In the genomic region with DNA sequence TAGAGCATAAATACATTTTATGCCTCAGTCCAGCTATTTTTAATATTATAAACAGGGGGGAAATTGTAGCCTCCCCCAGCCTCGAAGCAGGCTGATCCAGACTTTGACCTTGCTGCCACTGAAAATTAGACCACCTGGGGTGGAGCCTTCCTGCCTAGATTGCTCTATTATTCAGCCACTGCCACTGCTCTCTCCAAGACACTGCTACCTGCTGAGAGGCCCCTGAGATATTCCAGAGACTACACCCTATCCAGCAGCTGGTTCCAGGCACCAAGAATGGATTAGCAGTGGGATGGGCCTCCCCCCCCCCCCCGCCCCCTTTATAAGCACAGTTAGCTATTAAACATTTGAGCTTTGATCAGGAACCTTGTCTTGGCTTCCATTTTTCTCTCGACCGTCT, we compare ENCODE assay signal across 32 mouse cellular contexts. TPM values are rescaled to one million over a fixed set of nuclear protein-coding genes. Genes with fewer than 3 reads are reported as not detected.
"Had no signal": no experiment of that assay in that cellular context is flagged by ENCODE, and none has a peak within 500 bp of the region (broad histone marks: within the 10 kb centered on the region; RNA-seq: fewer than 3 reads in every experiment).

No protein-coding gene starts in this region.

RNA-seq across cellular contexts. Expression of gene Abo, which starts 21.4 kb away (rescaled TPM):
- total RNA-seq: common myeloid progenitor, adult 5-6 weeks; forebrain, postnatal 0 days; gastrocnemius, adult 18-20 months; gastrocnemius, adult 2 months; gastrocnemius, adult 8-10 months; gastrocnemius, postnatal 10 days; gastrocnemius, postnatal 14 days; gastrocnemius, postnatal 25 days; gastrocnemius, postnatal 36 days; gastrocnemius, postnatal 4 days; granulocyte monocyte progenitor cell, adult 5-6 weeks; heart, adult 18-20 months; heart, adult 2 months; heart, adult 8-10 months had no signal
- polyA plus RNA-seq: cortical plate, adult 2 months; embryonic facial prominence, embryonic 10.5 days; embryonic facial prominence, embryonic 11.5 days; embryonic facial prominence, embryonic 12.5 days; embryonic facial prominence, embryonic 13.5 days; embryonic facial prominence, embryonic 14.5 days; embryonic facial prominence, embryonic 15.5 days; erythroblast, embryonic 14.5 days; forebrain, embryonic 10.5 days; forebrain, embryonic 11.5 days; forebrain, embryonic 12.5 days; forebrain, embryonic 13.5 days; forebrain, embryonic 14.5 days; forebrain, embryonic 15.5 days; forebrain, embryonic 16.5 days; forebrain, postnatal 0 days; frontal cortex, adult 2 months; heart, adult 2 months; heart, embryonic 10.5 days; heart, embryonic 11.5 days had no signal
